Comparison of ENCODE assay signal across 8 mouse cellular contexts in the genomic region with DNA sequence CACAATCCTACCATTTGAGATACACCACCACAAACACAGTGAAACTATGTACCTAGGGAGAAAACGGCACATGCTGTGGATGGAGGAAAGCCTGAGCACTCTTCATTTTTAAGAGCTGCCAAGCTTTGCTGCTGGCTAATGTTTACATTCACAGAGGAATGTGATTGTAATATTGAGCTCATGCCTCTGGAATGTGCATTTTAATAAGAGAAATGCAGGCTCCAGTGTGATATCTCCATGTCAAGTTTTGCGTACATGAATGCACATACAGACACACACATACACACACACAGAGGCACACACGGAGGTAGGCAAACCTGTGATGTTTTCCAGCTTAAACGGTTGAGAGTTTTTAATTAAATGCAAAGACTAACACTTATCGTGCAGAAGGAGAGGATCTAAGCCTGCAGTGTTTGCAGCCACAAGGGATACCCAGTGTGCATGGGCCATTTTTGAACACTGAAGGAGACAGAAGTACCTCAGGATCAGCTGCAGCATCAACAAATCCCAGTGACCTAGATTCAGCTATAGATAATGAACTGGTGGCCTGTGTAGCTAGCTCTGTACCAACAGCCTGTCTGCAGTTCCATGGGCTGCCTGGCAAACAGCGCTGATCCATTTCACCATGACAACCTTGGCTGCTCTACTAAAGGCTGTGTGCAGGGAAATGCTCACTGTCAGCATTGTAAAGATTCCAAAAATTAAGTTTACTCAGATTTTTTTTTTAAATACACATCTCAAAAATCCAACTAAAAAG.
DNase-seq lines count a peak whose midpoint lies in the region; ATAC-seq and TF ChIP-seq lines count a peak whose summit lies in the region.

No protein-coding gene starts in this region.

- H3K4me2 ChIP-seq in hindbrain, postnatal 0 days (ENCODE audit: low read depth, low read length) = no peak overlapping the region

- intact Hi-C loops in left cerebral cortex, adult 2 months (cut with DNase I) = loop anchor here (5.0 kb wide), 1 partner anchor 220 kb away; a partner anchor contains a TSS

- 28% methylated on average over 6 of the region's 6 CpGs for WGBS in hindbrain, postnatal 0 days

- peak; percentile 37 to 44 for DNase-seq in left cerebral cortex, adult 2 months (ENCODE audit: extremely low spot score in 1 of 2, low spot score in 2 of 2)
- no peak for DNase-seq in left cerebral cortex, adult 11 months (ENCODE audit: low spot score)
- DNase-seq in embryo, embryonic 10.5 days (ENCODE audit: low spot score) = peak; percentile 28
- DNase-seq in hindbrain, postnatal 0 days (ENCODE audit: low spot score) = peak; percentile 84
- peak; percentile 46 for DNase-seq in mesoderm, embryonic 11.5 days (ENCODE audit: low read depth, low spot score)
- peak; percentile 45 for DNase-seq in telencephalon, adult 2 months (ENCODE audit: low read depth, low spot score)
- no peak for DNase-seq in gastrocnemius, postnatal 25 days

- no peaks in the 10 kb centered on the region for H3K36me3 ChIP-seq in hindbrain, postnatal 0 days (ENCODE audit: insufficient read depth, low read length)

- no peak overlapping the region for H3K9ac ChIP-seq in hindbrain, postnatal 0 days (replicated peaks; ENCODE audit: low read length)

- H3K4me3 ChIP-seq in left cerebral cortex, adult 2 months = no peak overlapping the region
- no peak overlapping the region for H3K4me3 ChIP-seq in hindbrain, postnatal 0 days (ENCODE audit: low read length)

- no peaks in the 10 kb centered on the region for H3K27me3 ChIP-seq in hindbrain, postnatal 0 days (ENCODE audit: insufficient read depth, low read length)

- TF ChIP-seq CTCF in left cerebral cortex, adult 2 months (IDR thresholded peaks at IDR 0.05) = peak; percentile 52
- peak; percentile 72 for TF ChIP-seq CTCF in hindbrain, postnatal 0 days (IDR thresholded peaks at IDR 0.05; ENCODE audit: low read depth)

- no peak overlapping the region for H3K27ac ChIP-seq in left cerebral cortex, adult 2 months
- peak overlapping the region; percentile 69 for H3K27ac ChIP-seq in hindbrain, postnatal 0 days

- ATAC-seq in hindbrain, postnatal 0 days = peak; percentile 97
- ATAC-seq in erythroid progenitor cell, adult 5-6 weeks (replicated peaks; ENCODE audit: low FRiP score, poor library complexity, severe bottlenecking) = no peak

- H3K4me1 ChIP-seq in hindbrain, postnatal 0 days (ENCODE audit: insufficient read depth, low read length) = 0 out of 2 replicates have a peak, but pooled peaks cover 5% of the 10 kb centered on the region

- H3K9me3 ChIP-seq in hindbrain, postnatal 0 days (ENCODE audit: low read length) = no peaks in the 10 kb centered on the region

Comparison
In these comparisons a context has a peak if more than half of its experiments do, and no peak if none do; other contexts are left out.
1. DNase-seq: peak in left cerebral cortex, adult 2 months (2 of 2), embryo, embryonic 10.5 days (single experiment), hindbrain, postnatal 0 days (single experiment), mesoderm, embryonic 11.5 days (single experiment) and telencephalon, adult 2 months (single experiment); none in left cerebral cortex, adult 11 months (single experiment) and gastrocnemius, postnatal 25 days (single experiment).